Mouse (Mus musculus) ES-E14 (cell line): ENCODE measurements around the gene Adamtsl5. TPM values are rescaled to one million over a fixed set of nuclear protein-coding genes. Genes with fewer than 3 reads are reported as not detected.

Source experiments
- DNase-seq: peaks from one replicate; pipeline ENCODE4 v3.0.0-alpha.2; 2013; ENCODE audit warnings: low read depth, low spot score
- H3K27ac ChIP-seq: 2 replicates; pipeline ENCODE4 v1.5.1; 2012; ENCODE audit warnings: low read depth, mild to moderate bottlenecking, low read length, moderate library complexity, mixed read lengths; ENCODE audit not compliant: poor library complexity, insufficient read depth, severe bottlenecking
- H3K36me3 ChIP-seq: 2 replicates; pipeline ENCODE4 v1.6.1; 2012; ENCODE audit warnings: mild to moderate bottlenecking, low read length, moderate library complexity, mixed read lengths; ENCODE audit not compliant: control insufficient read depth, poor library complexity, insufficient read depth, severe bottlenecking
- H3K4me1 ChIP-seq, 2 experiments: fragments of 150-350 bp in 1 of 2; sonication (generic) in 1 of 2; 2 replicates each; pipeline ENCODE4 v1.6.1; 2012; ENCODE audit warnings: low read length in 2 of 2, mild to moderate bottlenecking in 1 of 2, mixed read lengths in 1 of 2; ENCODE audit not compliant: control insufficient read depth in 2 of 2, insufficient read depth in 2 of 2, poor library complexity in 1 of 2
- H3K4me3 ChIP-seq, 2 experiments: fragments of 150-350 bp in 1 of 2; sonication (generic) in 1 of 2; 2 replicates each; pipeline ENCODE4 v1.5.1; 2012; ENCODE audit warnings: low read length in 2 of 2, low read depth in 1 of 2, mild to moderate bottlenecking in 1 of 2, mixed read lengths in 1 of 2; ENCODE audit not compliant: insufficient read depth in 1 of 2, poor library complexity in 1 of 2, severe bottlenecking in 1 of 2
- H3K9ac ChIP-seq: 2 replicates; pipeline ENCODE4 v1.6.1; 2012; ENCODE audit warnings: low read depth, mild to moderate bottlenecking, low read length, mixed read lengths; ENCODE audit not compliant: poor library complexity, insufficient read depth, severe bottlenecking
- H3K9me3 ChIP-seq: fragments of 150-350 bp; sonication (generic); 2 replicates; pipeline ENCODE4 v1.6.1; 2012; ENCODE audit warnings: low read depth, mild to moderate bottlenecking, low read length; ENCODE audit not compliant: control insufficient read depth, insufficient read depth
- CHD2 ChIP-seq: IDR thresholded peaks from 2 replicates; pipeline ENCODE4 v1.6.1; 2014; ENCODE audit warnings: mild to moderate bottlenecking, low read depth, low read length, inconsistent platforms
- HCFC1 ChIP-seq: IDR thresholded peaks from 2 replicates; pipeline ENCODE4 v1.6.1; 2012; ENCODE audit warnings: low read length, inconsistent platforms, borderline replicate concordance; ENCODE audit not compliant: insufficient read depth
- MAFK ChIP-seq: IDR thresholded peaks from 2 replicates; pipeline ENCODE4 v1.6.1; 2014; ENCODE audit warnings: mild to moderate bottlenecking, low read depth, low read length, inconsistent platforms; ENCODE audit not compliant: insufficient read depth
- ZC3H11A ChIP-seq: IDR thresholded peaks from 2 replicates; pipeline ENCODE4 v1.6.1; 2012; ENCODE audit warnings: low read depth, mild to moderate bottlenecking, inconsistent platforms, low read length, borderline replicate concordance
- ZNF384 ChIP-seq: IDR thresholded peaks from 2 replicates; pipeline ENCODE4 v1.6.1; 2012; ENCODE audit warnings: low read depth, low read length, inconsistent platforms
- in situ Hi-C, 2 experiments: fragments of 600-800 bp; cut with MboI; formaldehyde crosslinking; loops; one replicate each; pipeline ENCODE4 v1.15.1; 2025; ENCODE audit warnings: low sequenced_read_pairs in 2 of 2, inconsistent platforms in 1 of 2; ENCODE audit not compliant: unreplicated experiment in 2 of 2
- total RNA-seq: library from RNA; depleted of rRNA; stranded (reverse); fragments of 300-350 nt; gene quantifications from 2 replicates; pipeline ENCODE4 v1.2.3, GENCODE M21; 2012

The Adamtsl5 gene
- total RNA-seq, 1 experiment, result 2.4 TPM

DNA sequence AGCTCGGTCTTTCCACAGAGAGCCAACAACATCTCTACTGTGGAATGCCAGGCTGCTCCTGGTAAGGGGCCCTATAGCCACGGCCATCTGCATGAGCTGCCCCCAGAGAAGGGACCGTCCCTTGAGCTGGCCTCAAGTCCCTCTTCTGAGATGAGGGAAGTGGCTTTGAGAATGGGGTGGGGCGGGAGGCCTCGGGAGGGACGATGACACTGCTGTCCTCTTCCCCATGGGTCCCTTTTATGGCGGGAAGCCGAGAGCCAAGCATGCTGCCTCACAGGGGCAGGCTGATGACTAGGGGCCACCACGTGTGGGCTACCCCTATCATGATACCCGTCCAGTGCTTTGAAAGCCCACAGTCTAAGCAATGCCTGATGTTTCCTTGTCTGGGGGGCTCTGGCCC, 31.2 kb downstream of the Adamtsl5 start:
- peaks cover 0 to 23% of the 10 kb centered on the region in 2 experiments; a peak in 1 of 4 replicates for H3K4me1 ChIP-seq
- H3K9me3 ChIP-seq, result no peaks in the 10 kb centered on the region
- no peak overlapping the region for H3K4me3 ChIP-seq
- no peak overlapping the region for H3K27ac ChIP-seq
- DNase-seq, result no peak
- H3K36me3 ChIP-seq, result peaks cover 7% of the 10 kb centered on the region; the same call in 1 of the 2 replicates
- no peak for TF ChIP-seq MAFK
- no peak for TF ChIP-seq CHD2
- TF ChIP-seq ZNF384, result no peak
- TF ChIP-seq HCFC1, result no peak
- no peak for TF ChIP-seq ZC3H11A
- in situ Hi-C loops, result no loop called here
- H3K9ac ChIP-seq, result no peak overlapping the region

GRCm38 (mm10) chr10:80316359-80316781, 31.8 kb downstream of the Adamtsl5 start:
- Histone ChIP-seq H3K27ac (no peak overlapping the region), H3K9me3 (no peaks in the 10 kb centered on the region), H3K9ac (no peak overlapping the region), H3K36me3 (peaks cover 7% of the 10 kb centered on the region; the same call in 1 of the 2 replicates), H3K4me1 (peaks cover 0 to 21% of the 10 kb centered on the region in 2 experiments; a peak in 1 of 4 replicates), H3K4me3 (no peak overlapping the region)
- TF ChIP-seq ZNF384, result no peak
- no peak for TF ChIP-seq CHD2
- in situ Hi-C loops, result no loop called here
- no peak for DNase-seq

GRCm38 (mm10) chr10:80315315-80315714, 32.9 kb downstream of the Adamtsl5 start:
- H3K9ac ChIP-seq, result no peak overlapping the region; the same call in 1 of the 2 replicates

DNA sequence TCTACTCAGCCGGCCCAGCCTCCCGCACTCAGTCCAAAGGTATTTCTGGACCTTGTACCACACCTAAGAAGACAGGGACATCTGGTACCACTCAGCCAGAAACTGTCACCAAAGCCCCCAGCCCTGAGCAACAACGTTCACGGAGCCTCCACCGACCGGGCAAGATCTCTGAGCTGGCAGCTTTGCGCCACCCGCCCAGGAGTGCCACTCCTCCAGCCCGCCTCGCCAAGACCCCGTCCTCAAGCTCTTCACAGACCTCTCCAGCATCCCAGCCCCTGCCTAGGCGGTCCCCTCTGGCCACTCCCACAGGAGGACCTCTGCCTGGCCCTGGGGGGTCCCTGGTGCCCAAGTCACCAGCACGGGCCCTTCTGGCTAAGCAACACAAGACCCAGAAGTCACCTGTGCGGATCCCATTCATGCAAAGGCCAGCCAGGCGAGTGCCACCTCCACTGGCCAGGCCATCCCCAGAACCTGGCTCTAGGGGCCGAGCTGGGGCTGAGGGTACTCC, 33.7 kb downstream of the Adamtsl5 start:
- TF ChIP-seq ZNF384 (no peak), CHD2 (no peak), ZC3H11A (no peak), HCFC1 (no peak), MAFK (no peak)
- in situ Hi-C loops, result no loop called here
- Histone ChIP-seq H3K9ac (no peak overlapping the region), H3K9me3 (no peaks in the 10 kb centered on the region), H3K4me1 (peaks cover 0 to 24% of the 10 kb centered on the region in 2 experiments; a peak in 2 of 4 replicates), H3K36me3 (peaks cover 7% of the 10 kb centered on the region; the same call in 1 of the 2 replicates), H3K27ac (no peak overlapping the region), H3K4me3 (peak overlapping the region; percentile 31 to 50; a peak in 1 of 4 replicates)
- DNase-seq, result no peak

More at GRCm38 (mm10) chr10:80315315-80315714, 32.9 kb downstream of the Adamtsl5 start:
- in situ Hi-C loops, result no loop called here
- TF ChIP-seq MAFK (no peak), HCFC1 (no peak), CHD2 (no peak), ZC3H11A (no peak), ZNF384 (no peak)
- peaks cover 7% of the 10 kb centered on the region; the same call in 1 of the 2 replicates for H3K36me3 ChIP-seq
- no peak for DNase-seq
- H3K27ac ChIP-seq, result no peak overlapping the region
- no peaks in the 10 kb centered on the region for H3K9me3 ChIP-seq
- H3K4me1 ChIP-seq, result peaks cover 0 to 24% of the 10 kb centered on the region in 2 experiments; a peak in 2 of 4 replicates
- H3K4me3 ChIP-seq, result peak overlapping the region; percentile 31 to 50; a peak in 2 of 4 replicates
